Mouse (Mus musculus): ENCODE data around the gene Tmem51.

DNA sequence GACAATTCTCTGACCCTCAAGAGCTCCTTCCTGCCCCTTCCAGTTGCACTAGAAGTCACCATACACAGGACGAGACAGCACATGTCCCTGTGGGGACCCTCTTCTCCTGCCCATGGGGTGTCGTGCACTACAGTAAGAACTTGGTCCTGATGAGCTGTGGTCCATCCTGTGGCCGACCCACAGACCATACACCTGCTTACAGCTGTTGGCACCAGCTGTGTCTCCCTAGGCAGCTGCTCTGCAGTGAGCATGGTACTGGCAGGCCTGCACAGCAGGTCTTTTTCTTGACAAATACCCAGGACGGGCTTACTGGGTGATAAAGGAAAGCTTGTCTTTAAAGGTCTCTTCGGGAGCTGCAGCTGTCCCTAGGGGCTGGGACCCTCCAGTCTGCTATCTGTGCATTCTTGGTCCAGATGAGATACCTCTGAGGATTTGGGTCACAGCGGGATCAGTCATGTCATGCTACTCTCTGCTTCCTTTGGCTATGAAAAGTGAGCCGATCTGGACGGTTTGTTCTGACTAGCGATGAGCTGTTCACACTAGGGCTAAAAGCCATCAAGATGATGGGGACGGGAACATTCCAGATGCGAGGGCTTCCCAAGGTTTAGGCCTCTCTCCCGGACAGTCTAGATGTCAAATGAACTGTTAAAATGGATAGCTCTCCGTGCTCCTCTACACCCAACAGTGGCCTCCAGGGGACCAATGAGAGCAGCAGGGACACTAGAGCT, 24.8 kb downstream of the Tmem51 start:
- no peak for TF ChIP-seq POLR2AphosphoS2 (IDR thresholded peaks at IDR 0.05; ENCODE audit: low read length)
- TF ChIP-seq EP300 (IDR thresholded peaks at IDR 0.05; ENCODE audit: low read depth in 1 of 2, low read length in 2 of 2): no peak
- TF ChIP-seq CTCF (IDR thresholded peaks at IDR 0.05 in 2 of 3, conservative IDR thresholded peaks at IDR 0.05 in 1 of 3; ENCODE audit: control insufficient read depth in 1 of 3, insufficient read depth in 1 of 3, low read depth in 2 of 3, low read length in 3 of 3, poor library complexity in 1 of 3, severe bottlenecking in 1 of 3): no peak
- no peak for TF ChIP-seq TBP (IDR thresholded peaks at IDR 0.05; ENCODE audit: low read depth, low read length)
- TF ChIP-seq HCFC1 (IDR thresholded peaks at IDR 0.05; ENCODE audit: low read depth, low read length): no peak
- no peak for TF ChIP-seq POLR2AphosphoS5 (IDR thresholded peaks at IDR 0.05; ENCODE audit: borderline replicate concordance, low read depth, low read length)
- no peak for TF ChIP-seq POLR2A (IDR thresholded peaks at IDR 0.05; ENCODE audit: control insufficient read depth in 1 of 2, insufficient read depth in 1 of 2, low read depth in 1 of 2, low read length in 2 of 2, poor library complexity in 1 of 2)
- no peak for TF ChIP-seq SIN3A (IDR thresholded peaks at IDR 0.05; ENCODE audit: low read length)
- TF ChIP-seq CHD2 (IDR thresholded peaks at IDR 0.05; ENCODE audit: low read length): no peak
- no peak for TF ChIP-seq MYC (IDR thresholded peaks at IDR 0.05; ENCODE audit: low read depth, low read length)
- no peak for TF ChIP-seq RCOR1 (IDR thresholded peaks at IDR 0.05; ENCODE audit: low read depth, low read length)

All from MEL (cell line).